Mouse (Mus musculus) brain, embryonic 18.5 days (tissue): ENCODE measurements around the gene Rab44.
"Not testable (repeated sequence)": the region's sequence is repeated elsewhere in the genome, so short reads cannot be mapped to it uniquely, and the experiment has no call there.

Experiments
- DNase-seq: peaks from one replicate; pipeline ENCODE4 v3.0.0-alpha.2; 2012; ENCODE audit warnings: low read depth, low spot score

Rab44 gene

GRCm38 (mm10) chr17:29091348-29091944 lies 22.5 kb upstream of the Rab44 start:
- DNase-seq = no peak

- DNase-seq = no peak
Measured at GRCm38 (mm10) chr17:29092497-29092896, 21.4 kb upstream of the Rab44 start.

GRCm38 (mm10) chr17:29093110-29093952 lies 20.6 kb upstream of the Rab44 start:
- peak; percentile 60 for DNase-seq

GRCm38 (mm10) chr17:29093961-29094309 lies 20.0 kb upstream of the Rab44 start:
- no peak for DNase-seq

GRCm38 (mm10) chr17:29094310-29095181 lies 19.4 kb upstream of the Rab44 start:
- no peak for DNase-seq

GRCm38 (mm10) chr17:29095201-29095733 lies 18.7 kb upstream of the Rab44 start:
- peak; percentile 87 for DNase-seq

- DNase-seq = no peak
Measured at GRCm38 (mm10) chr17:29096245-29096644, 17.7 kb upstream of the Rab44 start.

- DNase-seq = no peak
Measured at GRCm38 (mm10) chr17:29096851-29097561, 16.9 kb upstream of the Rab44 start.

- DNase-seq = no peak
Measured at GRCm38 (mm10) chr17:29098291-29098690, 15.7 kb upstream of the Rab44 start.

GRCm38 (mm10) chr17:29099076-29099475 lies 14.9 kb upstream of the Rab44 start:
- DNase-seq = no peak

GRCm38 (mm10) chr17:29100627-29101026 lies 13.3 kb upstream of the Rab44 start:
- no peak for DNase-seq

- DNase-seq = not testable (repeated sequence)
Measured at GRCm38 (mm10) chr17:29110356-29110755, 3.6 kb upstream of the Rab44 start.

GRCm38 (mm10) chr17:29111332-29111731 lies 2.6 kb upstream of the Rab44 start:
- DNase-seq = no peak

- no peak for DNase-seq
Measured at GRCm38 (mm10) chr17:29116023-29116422, 2.1 kb downstream of the Rab44 start.

GRCm38 (mm10) chr17:29117006-29117648 lies 3.2 kb downstream of the Rab44 start:
- DNase-seq = no peak

GRCm38 (mm10) chr17:29118057-29118456 lies 4.1 kb downstream of the Rab44 start:
- no peak for DNase-seq

- DNase-seq = no peak
Measured at GRCm38 (mm10) chr17:29120666-29121065, 6.7 kb downstream of the Rab44 start.

GRCm38 (mm10) chr17:29122817-29123216 lies 8.9 kb downstream of the Rab44 start:
- no peak for DNase-seq

GRCm38 (mm10) chr17:29123578-29124174 lies 9.7 kb downstream of the Rab44 start:
- no peak for DNase-seq

- DNase-seq = no peak
Measured at GRCm38 (mm10) chr17:29126561-29126960, 12.6 kb downstream of the Rab44 start.
